Mouse (Mus musculus): Measurements from ENCODE around the gene Vmn1r85.

The Vmn1r85 gene

GRCm38 (mm10) chr7:13038621-13039169 is 56.3 kb downstream of the Vmn1r85 start:
- no peak for DNase-seq (ENCODE audit: low spot score in 2 of 2)

GRCm38 (mm10) chr7:13037901-13038555 is 56.9 kb downstream of the Vmn1r85 start, which contains the start of gene Ube2m:
TSS of gene Ube2m (minus strand) at chr7:13038275.
- peak; percentile 99 to 100 for DNase-seq (ENCODE audit: low spot score in 2 of 2)

- peak in 1 of 2 experiments; percentile 71 for DNase-seq (ENCODE audit: low spot score in 2 of 2)
Observed at GRCm38 (mm10) chr7:13037366-13037765, 57.6 kb downstream of the Vmn1r85 start.

- DNase-seq (ENCODE audit: low spot score in 2 of 2), result no peak
Observed at GRCm38 (mm10) chr7:13036806-13037205, 58.2 kb downstream of the Vmn1r85 start.

GRCm38 (mm10) chr7:13035211-13035855 is 59.6 kb downstream of the Vmn1r85 start:
- DNase-seq (ENCODE audit: low spot score in 2 of 2), result peak in 1 of 2 experiments; percentile 43

DNA sequence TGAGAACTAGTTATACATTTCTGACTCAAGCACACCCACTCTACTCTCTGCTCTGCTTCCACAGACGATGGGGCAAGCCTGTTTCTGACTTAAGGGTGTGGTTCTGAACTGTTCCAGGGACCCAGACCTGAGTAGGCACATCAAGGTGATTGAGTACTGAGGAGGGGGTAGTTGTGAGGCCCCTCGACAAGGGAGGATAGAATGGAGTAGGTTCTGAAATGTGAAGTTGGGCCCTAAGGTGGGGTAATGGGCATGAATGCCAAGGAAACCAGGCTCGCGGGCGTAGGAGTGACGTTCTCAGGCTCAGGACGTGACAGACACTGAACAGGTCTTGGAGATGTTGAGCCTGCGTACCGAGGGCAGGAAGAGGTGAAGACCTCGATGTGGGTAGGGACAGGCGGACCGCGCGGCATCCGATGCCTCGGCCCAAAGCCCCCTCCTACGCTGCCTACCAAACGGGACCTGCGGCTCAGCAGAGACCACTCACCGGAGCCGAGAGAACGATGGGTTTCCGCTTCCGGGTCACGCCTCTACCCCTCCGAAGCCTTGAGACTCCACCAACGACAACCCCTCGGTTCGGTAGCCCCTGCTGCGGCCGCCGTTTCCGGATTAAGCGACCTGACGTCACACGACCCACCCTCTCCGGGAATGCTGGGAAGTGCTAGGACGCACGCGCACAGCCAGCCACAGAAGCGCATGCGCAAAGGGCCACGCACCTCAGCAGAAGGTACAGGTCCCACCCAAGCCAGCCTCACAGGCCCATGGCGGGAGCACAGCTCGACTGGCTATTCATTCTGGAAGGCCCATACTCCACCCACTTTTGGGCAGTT is 60.6 kb downstream of the Vmn1r85 start, which contains the start of gene Chmp2a:
Chmp2a (minus strand) TSS at position 660 of the 830 bp plus-strand sequence.
- peak; percentile 97 to 98 for DNase-seq (ENCODE audit: low spot score in 2 of 2)

- DNase-seq (ENCODE audit: low spot score in 2 of 2), result no peak
Observed at GRCm38 (mm10) chr7:13033451-13034147, 61.4 kb downstream of the Vmn1r85 start.
